Mouse (Mus musculus): ENCODE results near the gene Il18r1.

DNA sequence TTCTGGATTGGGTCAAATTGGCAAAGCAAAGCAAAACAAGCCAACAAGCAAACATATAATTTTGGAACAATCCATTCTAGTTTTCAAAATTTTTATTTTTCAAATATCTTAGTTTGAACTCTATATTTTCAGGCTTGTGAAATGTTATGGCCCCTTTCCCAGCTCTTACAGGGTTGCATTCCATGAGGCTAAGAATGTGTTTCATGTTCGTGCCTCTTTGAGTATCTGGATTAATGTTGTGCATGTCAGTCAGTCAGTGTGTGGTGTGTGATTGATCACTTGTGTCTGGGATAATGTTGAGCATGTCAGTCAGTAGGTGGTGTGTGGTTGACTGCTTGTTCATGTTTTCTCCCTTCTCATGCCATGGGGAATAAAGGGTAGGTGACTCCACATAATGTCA, 37.5 kb upstream of the Il18r1 start:
- TF ChIP-seq GATA1 (IDR thresholded peaks at IDR 0.05; ENCODE audit: borderline replicate concordance, low read length) (no peak), FLI1 (IDR thresholded peaks at IDR 0.05; ENCODE audit: low read length) (no peak)
